Mouse (Mus musculus): ENCODE measurements around the gene Tm9sf1. TPM values are rescaled to one million over a fixed set of nuclear protein-coding genes. Genes with fewer than 3 reads are reported as not detected.
A peak's percentile ranks its signal among the peaks of the same experiment; 100 is the strongest.

Tm9sf1 gene
- polyA plus RNA-seq, 1 experiment from 2014 or later, result 42.8 TPM

DNA sequence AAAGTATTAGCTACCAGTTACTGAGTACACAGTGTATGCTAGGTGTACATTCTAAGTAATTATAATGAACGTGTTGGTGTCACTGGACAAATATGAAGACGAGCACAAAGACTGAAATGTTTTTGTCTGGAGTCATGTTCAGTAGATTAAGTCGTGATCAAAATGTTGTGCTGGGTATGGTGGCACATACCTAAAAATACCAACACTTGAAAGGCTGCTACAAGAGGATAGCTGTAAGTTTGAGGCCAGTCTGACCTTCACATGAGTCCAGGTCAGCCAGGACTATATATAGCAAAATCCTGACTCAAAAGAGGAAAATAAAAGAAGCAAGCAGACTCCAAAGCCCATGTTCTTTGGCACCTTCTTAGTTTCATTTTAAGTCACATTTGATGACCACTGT lies 13.3 kb upstream of the Tm9sf1 start:
- DNase-seq, result no peak
- Histone ChIP-seq H3K4me3 (ENCODE audit: low read depth, low read length) (no peak overlapping the region), H3K4me2 (ENCODE audit: low read depth, low read length) (no peak overlapping the region), H3K27me3 (ENCODE audit: insufficient read depth, low read length) (no peaks in the 10 kb centered on the region), H3K27ac (ENCODE audit: low read depth) (no peak overlapping the region), H3K4me1 (ENCODE audit: insufficient read depth) (0 out of 2 replicates have a peak, but pooled peaks cover 5% of the 10 kb centered on the region), H3K36me3 (replicated peaks; ENCODE audit: insufficient read depth, low read length) (0 out of 2 replicates have a peak, but pooled peaks cover 7% of the 10 kb centered on the region), H3K9ac (replicated peaks) (no peak overlapping the region), H3K9me3 (ENCODE audit: low read length) (no peaks in the 10 kb centered on the region)
- 80% methylated on average over 3 of the region's 3 CpGs for WGBS (ENCODE audit: insufficient replicate concordance)
- ATAC-seq, result no peak
- TF ChIP-seq CTCF (IDR thresholded peaks at IDR 0.05; ENCODE audit: low read depth) (no peak), EP300 (IDR thresholded peaks at IDR 0.05; ENCODE audit: low read depth) (no peak)

DNA sequence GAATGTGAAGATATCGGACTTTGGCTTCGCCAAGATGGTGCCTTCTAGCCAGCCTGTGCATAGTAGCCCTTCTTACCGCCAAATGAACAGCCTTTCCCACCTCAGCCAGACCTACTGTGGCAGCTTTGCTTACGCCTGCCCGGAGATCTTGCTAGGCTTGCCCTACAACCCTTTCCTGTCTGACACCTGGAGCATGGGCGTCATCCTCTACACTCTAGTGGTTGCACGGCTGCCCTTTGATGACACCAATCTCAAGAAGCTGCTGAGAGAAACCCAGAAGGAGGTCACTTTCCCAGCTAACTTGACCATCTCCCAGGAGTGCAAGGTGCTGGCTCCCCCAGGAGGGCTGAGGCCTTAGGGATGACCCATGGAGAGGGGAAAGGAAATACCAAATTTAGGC lies 7.9 kb upstream of the Tm9sf1 start:
- Histone ChIP-seq H3K27ac (ENCODE audit: low read depth) (no peak overlapping the region), H3K4me2 (ENCODE audit: low read depth, low read length) (no peak overlapping the region), H3K9me3 (ENCODE audit: low read length) (no peaks in the 10 kb centered on the region), H3K4me3 (ENCODE audit: low read depth, low read length) (no peak overlapping the region), H3K4me1 (ENCODE audit: insufficient read depth) (no peaks in the 10 kb centered on the region), H3K36me3 (replicated peaks; ENCODE audit: insufficient read depth, low read length) (0 out of 2 replicates have a peak, but pooled peaks cover under 1% of the 10 kb centered on the region), H3K27me3 (ENCODE audit: insufficient read depth, low read length) (no peaks in the 10 kb centered on the region), H3K9ac (replicated peaks) (no peak overlapping the region)
- ATAC-seq, result no peak
- DNase-seq, result no peak
- WGBS (ENCODE audit: insufficient replicate concordance), result 80% methylated on average over 7 of the region's 7 CpGs
- TF ChIP-seq EP300 (IDR thresholded peaks at IDR 0.05; ENCODE audit: low read depth) (no peak), CTCF (IDR thresholded peaks at IDR 0.05; ENCODE audit: low read depth) (no peak)

DNA sequence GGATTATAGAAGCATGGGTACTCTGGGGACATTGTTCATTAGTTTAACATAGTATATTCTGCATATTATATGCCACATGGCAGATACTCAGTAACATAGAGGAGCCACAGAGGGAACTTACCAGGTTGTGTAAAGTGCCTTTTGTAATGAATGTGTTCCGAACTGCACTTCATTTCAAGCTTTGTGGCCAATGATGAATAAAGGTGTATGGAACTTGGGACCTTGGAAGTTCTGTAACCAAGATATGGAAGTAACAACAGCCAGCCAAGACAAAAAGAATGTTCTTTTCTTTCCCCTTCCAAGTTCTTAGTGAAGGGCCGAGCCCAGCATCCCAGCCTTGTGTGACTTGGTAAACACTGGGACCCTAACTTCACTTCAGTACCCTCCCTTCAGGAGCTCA lies 6.3 kb upstream of the Tm9sf1 start, which contains the start of gene Tssk4:
Gene Tssk4 (plus strand): TSS at position 301 of the 400 bp plus-strand sequence.
- Histone ChIP-seq H3K27ac (ENCODE audit: low read depth) (no peak within 1 kb of the TSS), H3K9me3 (ENCODE audit: low read length) (no peaks in the 10 kb centered on the region), H3K4me3 (ENCODE audit: low read depth, low read length) (no peak within 1 kb of the TSS), H3K36me3 (replicated peaks; ENCODE audit: insufficient read depth, low read length) (0 out of 2 replicates have a peak, but pooled peaks cover 4% of the 10 kb centered on the region), H3K4me1 (ENCODE audit: insufficient read depth) (peaks cover 5% of the 10 kb centered on the region), H3K4me2 (ENCODE audit: low read depth, low read length) (no peak within 1 kb of the TSS), H3K9ac (replicated peaks) (no peak within 1 kb of the TSS), H3K27me3 (ENCODE audit: insufficient read depth, low read length) (no peaks in the 10 kb centered on the region)
- WGBS (ENCODE audit: insufficient replicate concordance), result 85% methylated on average over 2 of the region's 2 CpGs
- ATAC-seq (no peak), DNase-seq (no peak)
- TF ChIP-seq CTCF (IDR thresholded peaks at IDR 0.05; ENCODE audit: low read depth), result no peak

DNA sequence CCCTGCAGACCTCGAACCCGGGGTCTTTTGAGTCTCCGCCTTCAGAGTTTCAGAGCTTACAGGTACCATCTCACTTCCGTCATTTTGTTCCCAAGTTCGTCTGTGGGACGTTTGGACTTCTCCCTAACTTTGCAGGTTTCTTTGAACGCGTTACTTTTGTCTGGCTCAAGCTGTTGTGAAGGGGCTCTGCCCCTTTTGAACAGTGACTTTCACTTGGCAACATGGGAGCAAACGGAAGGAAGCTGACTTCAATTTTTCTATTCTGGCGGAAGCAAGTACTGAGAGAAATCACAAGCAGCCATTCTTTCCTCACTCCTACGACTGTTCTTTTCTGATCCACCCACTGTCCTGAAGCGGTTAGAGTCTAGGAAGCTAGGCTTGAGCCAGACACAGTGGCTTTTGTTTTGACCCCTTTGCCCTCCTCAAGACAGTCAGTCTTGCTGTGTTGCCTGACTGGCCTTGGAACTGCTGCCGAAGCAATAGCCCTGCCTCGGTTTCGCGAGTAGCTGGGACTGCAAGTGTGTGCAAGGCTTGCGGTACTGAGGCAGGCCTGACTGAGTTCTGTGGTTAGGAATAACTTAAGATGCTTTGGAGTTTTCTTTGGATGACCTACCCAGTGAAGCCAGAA lies 769 bp upstream of the Tm9sf1 start:
- peak overlapping the region; percentile 92 for H3K4me2 ChIP-seq (ENCODE audit: low read depth, low read length)
- peak overlapping the region; percentile 94 for H3K27ac ChIP-seq (ENCODE audit: low read depth)
- WGBS (ENCODE audit: insufficient replicate concordance), result 15% methylated on average over 17 of the region's 17 CpGs
- H3K9me3 ChIP-seq (ENCODE audit: low read length), result no peaks in the 10 kb centered on the region
- peak overlapping the region; percentile 85 for H3K9ac ChIP-seq (replicated peaks)
- H3K4me3 ChIP-seq (ENCODE audit: low read depth, low read length), result peak overlapping the region; percentile 77
- ATAC-seq, result no peak
- H3K36me3 ChIP-seq (replicated peaks; ENCODE audit: insufficient read depth, low read length), result peaks cover 23% of the 10 kb centered on the region
- H3K4me1 ChIP-seq (ENCODE audit: insufficient read depth), result peaks cover 19% of the 10 kb centered on the region
- TF ChIP-seq EP300 (IDR thresholded peaks at IDR 0.05; ENCODE audit: low read depth), result no peak
- TF ChIP-seq CTCF (IDR thresholded peaks at IDR 0.05; ENCODE audit: low read depth), result no peak
- H3K27me3 ChIP-seq (ENCODE audit: insufficient read depth, low read length), result no peaks in the 10 kb centered on the region
- no peak for DNase-seq

DNA sequence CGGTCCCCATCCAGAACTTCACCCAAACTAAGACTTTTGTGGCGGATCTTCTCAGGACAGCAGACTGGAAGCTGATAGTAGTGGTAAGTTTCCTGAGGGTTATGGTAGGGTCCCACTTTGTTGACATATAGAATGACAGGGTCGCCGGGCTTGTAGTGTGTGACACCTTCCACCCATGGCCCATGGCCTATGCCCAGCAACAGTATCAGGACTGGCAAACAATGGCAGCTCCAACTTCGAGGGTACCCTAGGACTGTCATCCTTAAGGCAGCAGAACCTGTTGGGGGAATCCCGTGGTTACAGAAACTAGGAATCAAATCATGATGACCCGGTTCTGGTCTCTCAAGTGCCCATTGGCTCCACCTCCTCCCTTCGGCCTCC lies 937 bp downstream of the Tm9sf1 start:
- Histone ChIP-seq H3K9ac (replicated peaks) (peak overlapping the region; percentile 85), H3K27ac (ENCODE audit: low read depth) (peak overlapping the region; percentile 94), H3K4me3 (ENCODE audit: low read depth, low read length) (peak overlapping the region; percentile 77), H3K27me3 (ENCODE audit: insufficient read depth, low read length) (no peaks in the 10 kb centered on the region), H3K9me3 (ENCODE audit: low read length) (no peaks in the 10 kb centered on the region), H3K4me2 (ENCODE audit: low read depth, low read length) (peak overlapping the region; percentile 92), H3K36me3 (replicated peaks; ENCODE audit: insufficient read depth, low read length) (peaks cover 40% of the 10 kb centered on the region), H3K4me1 (ENCODE audit: insufficient read depth) (peaks cover 19% of the 10 kb centered on the region)
- ATAC-seq (peak; percentile 6; the same call in 1 of the 2 replicates), DNase-seq (no peak)
- WGBS (ENCODE audit: insufficient replicate concordance), result 16% methylated on average over 8 of the region's 8 CpGs
- TF ChIP-seq EP300 (IDR thresholded peaks at IDR 0.05; ENCODE audit: low read depth) (no peak), CTCF (IDR thresholded peaks at IDR 0.05; ENCODE audit: low read depth) (no peak)

DNA sequence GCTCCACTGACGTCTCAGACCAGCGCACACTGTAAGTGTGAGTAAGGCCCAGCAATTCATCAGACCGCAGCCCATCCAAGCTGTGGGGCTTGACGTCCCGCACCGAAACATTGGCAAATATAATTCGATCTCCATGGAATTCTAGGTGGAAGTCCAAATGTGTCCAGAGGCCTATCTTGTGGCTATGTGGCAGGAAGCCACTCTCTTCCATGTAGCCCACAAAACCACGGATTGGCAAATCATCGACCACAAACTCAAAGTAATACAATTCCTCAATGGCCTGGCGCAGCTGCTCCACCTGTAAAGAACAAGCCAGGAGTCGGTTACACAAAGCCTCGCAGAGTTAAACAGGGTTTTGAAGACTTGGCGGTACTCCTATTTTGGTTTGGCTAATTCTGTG lies 2.3 kb downstream of the Tm9sf1 start:
- peaks cover 46% of the 10 kb centered on the region for H3K36me3 ChIP-seq (replicated peaks; ENCODE audit: insufficient read depth, low read length)
- 85% methylated on average over 13 of the region's 13 CpGs for WGBS (ENCODE audit: insufficient replicate concordance)
- H3K4me2 ChIP-seq (ENCODE audit: low read depth, low read length), result no peak overlapping the region
- no peak overlapping the region for H3K4me3 ChIP-seq (ENCODE audit: low read depth, low read length)
- DNase-seq (no peak), ATAC-seq (no peak)
- peaks cover 19% of the 10 kb centered on the region for H3K4me1 ChIP-seq (ENCODE audit: insufficient read depth)
- TF ChIP-seq CTCF (IDR thresholded peaks at IDR 0.05; ENCODE audit: low read depth) (no peak), EP300 (IDR thresholded peaks at IDR 0.05; ENCODE audit: low read depth) (no peak)
- H3K27ac ChIP-seq (ENCODE audit: low read depth), result no peak overlapping the region
- no peak overlapping the region for H3K9ac ChIP-seq (replicated peaks)
- H3K27me3 ChIP-seq (ENCODE audit: insufficient read depth, low read length), result no peaks in the 10 kb centered on the region
- H3K9me3 ChIP-seq (ENCODE audit: low read length), result no peaks in the 10 kb centered on the region

Data from liver, postnatal 0 days (tissue).